In genomic region chr5:77428526-77428925, GRCm38 (mm10) we compare ENCODE assay signal across 25 mouse cellular contexts. TPM values are rescaled to one million over a fixed set of nuclear protein-coding genes. Genes with fewer than 3 reads are reported as not detected.
DNase-seq lines count a peak whose midpoint lies in the region; ATAC-seq lines count a peak whose summit lies in the region.
"Had no signal": no experiment of that assay in that cellular context is flagged by ENCODE, and none has a peak within 500 bp of the region (broad histone marks: within the 10 kb centered on the region; RNA-seq: fewer than 3 reads in every experiment).

No protein-coding gene starts in this region.

- WGBS in kidney, embryonic 16.5 days = 73% methylated on average over 4 of the region's 4 CpGs

- no peak overlapping the region for H3K4me3 ChIP-seq in kidney, embryonic 16.5 days (ENCODE audit: low read length)
- H3K4me3 ChIP-seq: hindbrain, embryonic 13.5 days; liver, embryonic 15.5 days; neural tube, embryonic 12.5 days had no signal

- DNase-seq in cerebellum, postnatal 10 days = peak; percentile 9 to 16
- DNase-seq in cerebellum, adult 11-12 months = no peak
- peak; percentile 86 for DNase-seq in heart, adult 11 months
- no peak for DNase-seq in heart, adult 8-10 months (ENCODE audit: low spot score)
- no peak for DNase-seq in kidney, postnatal 4 days
- DNase-seq in ovary, postnatal 36 days (ENCODE audit: low spot score) = peak; percentile 12
- no peak for DNase-seq in ovary, adult 18-20 months (ENCODE audit: low spot score)
- DNase-seq: adrenal gland, postnatal 14 days; cerebellum, adult 11 months; cerebellum, adult 9-11 months; kidney, adult 11 months; kidney, postnatal 10 days; liver; thymus, adult 2 months; thymus, postnatal 36 days had no signal

- H3K4me2 ChIP-seq in kidney, embryonic 16.5 days (replicated peaks; ENCODE audit: low read depth, low read length) = no peak overlapping the region
- H3K4me2 ChIP-seq: heart, embryonic 11.5 days; hindbrain, embryonic 13.5 days; liver, embryonic 15.5 days; midbrain, embryonic 11.5 days; neural tube, embryonic 12.5 days had no signal

- H3K4me1 ChIP-seq in kidney, embryonic 16.5 days (ENCODE audit: insufficient read depth, low read length) = 0 out of 2 replicates have a peak, but pooled peaks cover 6% of the 10 kb centered on the region
- H3K4me1 ChIP-seq: hindbrain, embryonic 13.5 days; liver, embryonic 15.5 days; neural tube, embryonic 12.5 days had no signal

- ATAC-seq in kidney, embryonic 16.5 days (ENCODE audit: low FRiP score, low TSS enrichment) = no peak
- ATAC-seq: forebrain, embryonic 14.5 days; midbrain, embryonic 16.5 days; Patski had no signal

- H3K27me3 ChIP-seq in kidney, embryonic 16.5 days (ENCODE audit: insufficient read depth, low read length) = no peaks in the 10 kb centered on the region
- H3K27me3 ChIP-seq: CH12.LX; hindbrain, embryonic 13.5 days; liver, embryonic 15.5 days; neural tube, embryonic 12.5 days; Patski had no signal

- H3K9me3 ChIP-seq in kidney, embryonic 16.5 days (ENCODE audit: low read length) = 0 out of 2 replicates have a peak, but pooled peaks cover 4% of the 10 kb centered on the region
- H3K9me3 ChIP-seq: hindbrain, embryonic 13.5 days; liver, embryonic 15.5 days had no signal

- no peak overlapping the region for H3K9ac ChIP-seq in kidney, embryonic 16.5 days (replicated peaks; ENCODE audit: low read length)
- H3K9ac ChIP-seq: hindbrain, embryonic 13.5 days; liver, embryonic 15.5 days; neural tube, embryonic 12.5 days had no signal

- H3K36me3 ChIP-seq in kidney, embryonic 16.5 days (ENCODE audit: insufficient read depth, low read length) = no peaks in the 10 kb centered on the region
- H3K36me3 ChIP-seq: hindbrain, embryonic 13.5 days; liver, embryonic 15.5 days; neural tube, embryonic 12.5 days had no signal

- peak overlapping the region; percentile 25; the same call in 1 of the 2 replicates for H3K27ac ChIP-seq in kidney, embryonic 16.5 days (ENCODE audit: low read length)
- H3K27ac ChIP-seq: hindbrain, embryonic 13.5 days; liver, embryonic 15.5 days; neural tube, embryonic 12.5 days had no signal

RNA-seq across cellular contexts. Expression of gene Igfbp7, which starts 20.7 kb away (rescaled TPM):
- 100 to 1,000 TPM; 123 to 169 (median 129) TPM for total RNA-seq in heart, adult 8-10 months (2022)
- polyA plus RNA-seq in kidney, embryonic 16.5 days (2015; fragmentation: Nextera tagmentation; extraction: Ambion mirVana) = 455 and 475 TPM in 2 replicates

Comparison
In these comparisons a context has a peak if more than half of its experiments do, and no peak if none do; other contexts are left out.
1. DNase-seq: peak in cerebellum, postnatal 10 days (2 of 2), heart, adult 11 months (single experiment) and ovary, postnatal 36 days (single experiment); none in cerebellum, adult 11-12 months (single experiment), heart, adult 8-10 months (single experiment), kidney, postnatal 4 days (0 of 2) and ovary, adult 18-20 months (single experiment).